Mouse (Mus musculus): ENCODE measurements at regions not wholly inside any gene's neighbourhood (a gene's known extent, or its start where the extent isn't known, plus 50 kb on each side); places are given as distances from the start of the nearest gene placed in this dataset.

DNA sequence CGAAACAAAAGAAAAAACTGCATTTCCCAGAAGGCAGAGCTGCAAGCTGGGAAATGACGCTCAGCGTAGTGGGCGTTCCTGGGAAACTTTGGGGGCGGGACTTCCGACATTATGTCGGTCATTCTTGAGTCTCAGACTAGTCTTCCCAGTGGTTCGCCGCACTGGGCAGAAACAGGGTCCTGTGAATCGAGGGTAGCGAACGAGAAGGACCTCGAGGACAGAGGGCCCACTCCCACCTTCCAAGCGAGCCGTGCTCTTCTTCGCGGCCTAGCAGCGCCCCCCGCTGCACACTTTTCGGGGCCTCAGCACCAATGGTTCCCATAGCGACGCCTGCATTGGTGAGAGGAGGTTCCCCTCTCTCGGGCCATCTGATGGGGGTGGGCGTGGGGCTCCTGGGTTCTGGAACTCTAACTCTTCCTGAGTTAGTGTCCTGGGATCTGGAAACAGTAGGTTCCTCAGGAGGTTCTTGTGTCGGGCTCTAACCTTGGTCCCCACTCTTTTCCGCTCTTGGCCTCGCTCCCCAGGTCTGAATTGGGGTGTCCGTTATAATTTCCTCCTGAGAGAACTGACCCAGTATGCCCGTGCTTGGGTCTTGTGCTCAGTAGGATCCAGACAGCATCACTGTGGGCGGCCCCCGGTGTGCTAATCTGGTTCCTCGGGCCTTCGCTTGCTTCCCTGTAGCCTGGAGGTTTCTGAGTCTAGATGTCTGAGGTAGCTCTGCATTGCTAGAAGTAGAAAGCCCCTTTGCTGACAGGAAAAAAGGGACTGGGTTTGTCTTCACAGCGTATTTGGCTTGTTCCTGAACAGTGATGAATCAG lies 52.8 kb upstream of the Gramd1a start:
- DNase-seq (ENCODE audit: low spot score in 2 of 2): peak; percentile 58 to 68

- DNase-seq (ENCODE audit: low spot score in 2 of 2): no peak
Measured at GRCm38 (mm10) chr7:31207563-31208236, 52.0 kb upstream of the Gramd1a start.
